Mouse (Mus musculus): Measurements from ENCODE around the gene Mtor.

DNA sequence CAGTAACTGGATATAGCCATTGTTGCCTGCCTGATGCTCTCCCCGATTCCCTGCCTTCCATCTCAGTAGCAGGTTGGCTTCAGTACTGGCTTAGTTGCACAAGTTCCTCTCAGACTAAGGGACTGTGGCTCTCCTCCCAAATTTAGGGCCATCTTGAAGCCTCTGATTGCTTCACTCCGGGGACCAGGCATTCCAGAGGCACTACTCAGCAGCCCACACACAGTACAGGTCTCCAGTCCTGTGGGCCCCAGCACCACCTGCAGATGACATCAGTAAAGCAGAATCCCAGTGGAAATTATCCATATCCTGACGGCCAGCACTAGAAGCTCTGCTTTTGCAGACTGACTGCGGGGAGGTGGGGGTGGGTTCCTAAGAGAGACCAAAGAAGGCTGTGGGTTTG is 62.3 kb downstream of the Mtor start:
- TF ChIP-seq EP300 (optimal IDR thresholded peaks at IDR 0.05) (no peak), CTCF (IDR thresholded peaks at IDR 0.05; ENCODE audit: low read depth) (no peak)
